Mouse (Mus musculus): ENCODE measurements around the gene Ppp4r3a.
"Not testable (repeated sequence)": the region's sequence is repeated elsewhere in the genome, so short reads cannot be mapped to it uniquely, and the experiment has no call there.

Ppp4r3a gene

DNA sequence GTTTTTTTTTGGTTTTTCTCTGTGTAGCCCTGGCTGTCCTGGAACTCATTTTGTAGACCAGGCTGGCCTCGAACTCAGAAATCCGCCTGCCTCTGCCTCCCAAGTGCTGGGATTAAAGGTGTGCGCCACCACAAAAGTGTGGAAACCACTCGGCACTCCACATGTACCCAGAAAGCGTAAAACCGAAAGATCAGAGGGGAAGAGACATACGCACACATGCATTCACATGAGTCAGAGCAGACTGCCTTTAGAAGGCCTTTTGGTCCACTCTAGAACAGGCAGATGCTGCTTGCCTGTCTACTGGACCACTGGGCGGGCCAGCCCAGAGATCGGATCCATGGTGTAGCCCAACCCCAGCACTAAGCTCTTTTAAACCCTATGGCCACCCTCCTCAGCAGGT, 69.8 kb downstream of the Ppp4r3a start:
- DNase-seq (ENCODE audit: inconsistent age in 2 of 2, low spot score in 1 of 2): not testable (repeated sequence)

GRCm38 (mm10) chr12:101013078-101013665, 70.3 kb downstream of the Ppp4r3a start:
- DNase-seq (ENCODE audit: inconsistent age in 2 of 2, low spot score in 1 of 2): no peak

DNA sequence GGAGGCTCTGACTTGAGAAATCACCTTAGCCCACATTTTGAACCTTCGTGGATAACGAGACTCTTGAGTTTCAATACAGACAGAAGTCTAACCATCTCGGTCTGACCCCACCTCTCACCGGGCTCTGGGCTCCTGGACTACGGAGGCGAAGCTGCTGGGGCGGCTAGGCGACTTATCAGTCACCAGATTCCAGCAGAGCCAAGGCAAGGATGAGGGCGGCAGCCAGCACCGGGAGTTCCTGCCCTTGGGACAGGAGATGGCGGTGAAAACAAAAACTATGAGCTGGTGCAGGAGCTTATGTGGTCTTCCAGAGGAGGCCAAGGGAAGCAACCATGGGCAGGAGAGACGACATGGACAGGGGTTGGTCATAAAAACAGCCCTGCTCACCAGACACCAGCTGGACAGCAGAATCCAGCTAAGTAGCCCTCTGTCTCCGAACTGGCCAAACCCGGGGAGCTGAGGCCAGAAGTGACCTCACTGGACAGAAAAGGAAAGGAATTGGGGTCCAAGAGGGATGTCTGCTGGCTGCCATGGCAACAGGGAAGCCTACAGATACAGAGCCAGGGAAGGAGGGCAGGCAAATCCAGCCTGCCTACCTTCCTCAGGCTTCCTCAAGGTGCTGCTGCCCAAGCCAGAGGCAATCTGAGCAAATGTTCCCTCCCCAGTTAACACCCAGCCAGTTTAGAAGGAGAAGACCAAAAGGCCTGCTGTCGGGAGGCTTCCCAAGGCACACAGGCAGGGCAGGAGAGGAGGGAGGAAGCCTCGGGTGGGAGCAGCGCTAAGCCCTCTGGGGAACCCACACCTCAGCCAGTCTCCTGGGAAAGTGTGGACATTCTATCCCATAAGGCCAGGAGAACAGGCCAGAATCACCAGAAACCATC, 71.1 kb downstream of the Ppp4r3a start:
- DNase-seq (ENCODE audit: inconsistent age in 2 of 2, low spot score in 1 of 2): peak in 1 of 2 experiments; percentile 48

GRCm38 (mm10) chr12:101011017-101011416, 72.5 kb downstream of the Ppp4r3a start:
- DNase-seq (ENCODE audit: inconsistent age in 2 of 2, low spot score in 1 of 2): no peak

GRCm38 (mm10) chr12:101010148-101010920, 73.2 kb downstream of the Ppp4r3a start:
- DNase-seq (ENCODE audit: inconsistent age in 2 of 2, low spot score in 1 of 2): no peak

DNA sequence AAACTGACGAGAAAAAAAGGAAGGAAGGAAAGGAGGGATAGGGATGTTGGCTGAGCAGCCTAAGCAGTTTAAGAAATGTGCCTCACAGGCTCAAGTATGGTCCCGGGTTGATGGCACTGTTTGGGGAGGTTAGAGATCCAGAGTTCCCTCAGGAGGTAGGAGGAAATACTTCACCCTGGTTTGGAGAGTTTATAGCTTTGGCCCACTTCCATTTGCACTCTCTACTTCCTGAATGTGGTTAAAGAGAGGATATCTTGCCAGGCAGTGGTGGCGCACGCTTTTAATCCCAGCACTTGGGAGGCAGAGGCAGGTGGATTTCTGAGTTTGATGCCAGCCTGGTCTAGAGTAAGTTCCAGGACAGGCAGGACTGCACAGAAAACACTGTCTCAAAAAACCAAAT, 74.3 kb downstream of the Ppp4r3a start:
- DNase-seq (ENCODE audit: inconsistent age in 2 of 2, low spot score in 1 of 2): no peak

GRCm38 (mm10) chr12:101008648-101009047, 74.9 kb downstream of the Ppp4r3a start:
- no peak for DNase-seq (ENCODE audit: inconsistent age in 2 of 2, low spot score in 1 of 2)

DNA sequence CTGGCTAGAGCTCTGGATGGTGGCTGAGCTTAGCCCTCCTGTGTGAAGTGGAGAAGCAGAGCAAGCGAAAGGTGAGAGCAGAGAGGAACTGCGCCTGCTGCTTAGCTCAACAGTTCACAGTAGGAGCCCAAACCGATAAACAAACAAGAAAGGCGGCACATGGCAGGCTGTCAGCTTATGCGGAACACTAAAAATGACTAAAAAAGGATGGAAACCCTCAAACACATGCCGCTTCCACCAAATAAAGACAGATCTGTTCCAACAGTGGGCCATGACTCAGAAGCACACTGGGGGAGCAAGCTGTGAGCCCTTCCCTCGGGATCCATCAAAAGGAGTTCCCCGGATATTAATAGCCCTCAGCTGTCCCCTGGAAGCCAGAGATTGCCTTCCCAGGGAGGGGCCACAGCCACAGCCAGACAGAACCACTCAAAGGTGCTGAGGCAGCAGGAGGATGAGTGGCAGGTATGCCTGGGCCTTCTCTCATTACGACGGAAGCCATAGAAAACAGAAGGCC, 75.5 kb downstream of the Ppp4r3a start:
- DNase-seq (ENCODE audit: inconsistent age in 2 of 2, low spot score in 1 of 2): no peak

DNA sequence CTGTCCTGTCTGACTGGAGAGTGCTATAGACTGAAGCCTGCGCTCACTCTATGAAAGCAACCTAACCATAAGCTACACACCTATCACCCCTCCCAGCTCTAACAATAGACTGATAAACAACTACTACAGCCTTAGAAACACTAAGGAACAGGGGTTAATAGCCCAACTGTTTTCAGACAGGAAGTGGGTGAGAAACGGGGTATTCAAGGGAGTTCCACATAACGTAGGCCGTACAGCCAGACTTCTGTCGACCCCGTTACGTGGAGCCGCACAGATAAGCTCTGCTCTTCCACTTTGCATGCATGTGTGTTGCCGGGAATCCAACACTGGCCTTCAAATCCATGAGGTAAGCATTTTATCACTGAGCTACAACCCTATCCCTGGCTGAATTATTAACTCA, 76.1 kb downstream of the Ppp4r3a start:
- DNase-seq (ENCODE audit: inconsistent age in 2 of 2, low spot score in 1 of 2): no peak

DNA sequence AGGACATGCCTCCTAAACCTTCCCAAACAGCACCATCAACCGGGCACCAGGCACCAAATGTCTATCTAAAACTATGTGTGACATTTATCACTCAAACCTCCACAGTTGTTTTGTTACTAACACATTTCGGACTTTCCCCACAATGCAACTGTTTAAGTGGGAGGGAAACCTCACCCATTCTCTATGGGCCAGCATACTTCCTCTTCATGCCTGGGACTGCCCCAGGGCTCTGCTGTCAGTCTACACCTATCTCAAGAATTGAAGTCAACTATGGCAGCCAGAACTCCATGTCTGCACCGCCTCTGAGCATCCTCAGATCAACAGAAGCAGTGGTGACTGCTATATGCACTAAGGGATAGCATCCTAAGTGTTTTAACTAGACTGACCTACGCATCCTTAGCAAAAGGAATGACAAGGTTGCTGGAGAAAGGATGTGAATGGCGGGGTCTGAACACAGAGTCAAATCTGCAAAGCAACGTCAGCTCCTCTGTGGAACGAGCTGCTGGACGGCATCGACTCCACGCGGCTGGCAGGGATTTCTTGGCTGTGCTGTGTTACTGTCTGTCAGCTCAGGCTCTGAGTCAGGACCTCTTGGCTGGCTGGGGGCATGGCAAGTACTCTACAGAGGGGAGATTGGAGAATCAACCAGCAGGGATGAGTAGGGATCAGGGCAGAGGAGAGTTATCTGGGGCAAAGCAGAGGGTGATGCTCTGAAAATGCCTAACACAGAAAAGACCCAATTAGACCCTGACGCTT, 77.7 kb downstream of the Ppp4r3a start:
- DNase-seq (ENCODE audit: inconsistent age in 2 of 2, low spot score in 1 of 2): no peak

DNA sequence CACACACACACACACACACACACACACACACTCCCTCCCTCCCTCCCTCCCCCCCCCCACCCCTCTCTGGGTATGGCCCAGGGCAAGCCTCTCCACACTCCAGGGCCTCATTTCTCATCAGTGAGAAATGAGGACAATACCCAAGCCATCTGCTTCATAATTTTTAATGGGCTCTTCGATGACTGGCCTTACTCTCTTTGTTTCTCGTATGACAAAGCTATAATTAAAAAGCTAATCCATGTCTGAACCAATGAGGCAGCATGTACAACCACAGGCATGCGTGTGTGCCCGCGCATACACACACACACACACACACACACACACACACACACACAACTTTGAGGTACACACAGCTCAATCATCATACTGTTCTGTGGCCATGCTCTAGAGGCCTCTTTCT, 78.5 kb downstream of the Ppp4r3a start:
- no peak for DNase-seq (ENCODE audit: inconsistent age in 2 of 2, low spot score in 1 of 2)

DNA sequence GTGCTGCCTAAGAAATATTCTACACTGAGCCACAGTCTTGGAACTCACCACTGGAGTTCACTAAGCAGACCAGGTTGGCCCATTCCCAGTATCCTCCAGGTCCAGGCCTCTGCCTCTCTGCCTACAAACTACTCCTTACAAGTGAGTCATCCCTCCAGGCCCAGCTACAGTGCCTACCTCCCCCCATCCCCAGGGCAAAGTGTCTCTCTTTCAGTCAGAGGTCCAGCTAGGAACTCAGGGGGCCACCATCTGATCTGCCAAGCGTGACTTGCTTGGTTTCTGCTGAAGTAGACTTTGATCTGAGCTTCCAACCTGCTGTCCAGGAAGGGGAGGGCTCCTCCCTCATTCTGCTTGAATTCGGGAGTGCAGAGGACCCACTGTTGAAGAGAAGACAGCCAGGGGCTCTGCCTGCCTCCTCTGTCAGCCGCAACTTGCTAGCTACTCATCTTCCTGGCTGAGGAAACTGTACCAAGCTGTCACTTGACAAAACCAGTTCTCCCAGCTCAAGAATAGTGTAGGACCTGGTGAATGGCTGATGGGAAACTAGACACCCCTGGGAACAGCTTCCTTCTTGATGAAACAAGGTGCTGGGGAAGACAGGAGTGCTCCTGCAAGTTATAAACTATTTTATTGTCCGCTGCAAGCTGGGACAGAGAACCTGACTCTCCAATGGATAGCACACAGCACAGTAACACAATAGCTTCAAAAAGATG, 80.5 kb downstream of the Ppp4r3a start:
- no peak for DNase-seq (ENCODE audit: inconsistent age in 2 of 2, low spot score in 1 of 2)

- no peak for DNase-seq (ENCODE audit: inconsistent age in 2 of 2, low spot score in 1 of 2)
These were observed 84.2 kb downstream of the Ppp4r3a start for GRCm38 (mm10) chr12:100999061-100999954.

DNA sequence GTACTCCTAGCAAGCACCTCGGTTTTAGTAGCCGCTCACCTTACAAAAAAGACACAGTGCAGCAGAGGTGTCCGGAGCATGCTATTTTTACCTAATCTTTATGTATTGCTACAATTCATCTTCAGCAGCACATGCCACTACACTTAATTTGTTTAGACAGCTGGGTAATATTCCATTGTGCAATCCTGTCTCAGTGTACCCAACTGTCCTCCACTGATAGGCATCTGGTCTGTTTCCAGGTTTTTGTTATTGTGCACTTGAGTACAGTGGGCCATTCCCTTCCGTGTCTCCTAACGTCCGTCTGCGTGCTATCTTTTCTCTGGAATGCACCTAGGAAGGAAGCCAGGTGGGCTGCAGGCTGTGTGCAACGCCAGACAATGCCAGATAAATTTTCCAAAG, 84.9 kb downstream of the Ppp4r3a start:
- DNase-seq (ENCODE audit: inconsistent age in 2 of 2, low spot score in 1 of 2): no peak

DNA sequence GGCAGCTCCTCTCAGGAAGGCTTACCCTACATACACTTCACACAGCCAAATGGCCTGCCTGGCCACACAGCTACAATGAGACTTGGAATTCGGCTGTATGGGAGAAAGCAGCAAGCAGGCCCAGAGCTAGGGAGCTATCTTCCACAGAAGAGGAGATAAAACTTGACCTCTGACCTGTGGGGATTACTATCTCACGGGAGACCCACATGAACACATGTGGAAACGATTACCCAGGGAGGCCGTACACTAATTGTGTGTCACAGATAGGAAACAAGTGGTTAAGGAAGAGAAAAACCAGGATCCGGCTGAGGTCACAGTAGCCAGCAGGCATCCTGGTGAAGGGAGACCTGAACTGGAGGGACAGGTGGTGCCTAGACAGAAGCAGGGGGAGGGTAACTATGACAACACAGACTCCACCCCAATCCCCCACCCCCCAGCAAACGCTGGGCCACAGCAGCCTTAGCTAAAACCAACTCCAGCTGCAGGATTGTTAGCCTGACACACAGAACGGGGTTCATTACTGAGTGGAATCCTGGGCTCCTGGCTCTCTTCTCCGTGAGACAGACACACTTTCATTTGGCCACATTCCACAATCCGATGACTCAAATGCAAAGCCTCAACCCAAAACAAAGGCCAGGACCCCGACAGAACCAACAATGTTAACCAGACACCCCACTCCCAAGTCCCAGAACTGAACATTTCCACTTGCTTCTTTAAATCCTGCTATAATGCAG, 85.5 kb downstream of the Ppp4r3a start:
- no peak for DNase-seq (ENCODE audit: inconsistent age in 2 of 2, low spot score in 1 of 2)

DNA sequence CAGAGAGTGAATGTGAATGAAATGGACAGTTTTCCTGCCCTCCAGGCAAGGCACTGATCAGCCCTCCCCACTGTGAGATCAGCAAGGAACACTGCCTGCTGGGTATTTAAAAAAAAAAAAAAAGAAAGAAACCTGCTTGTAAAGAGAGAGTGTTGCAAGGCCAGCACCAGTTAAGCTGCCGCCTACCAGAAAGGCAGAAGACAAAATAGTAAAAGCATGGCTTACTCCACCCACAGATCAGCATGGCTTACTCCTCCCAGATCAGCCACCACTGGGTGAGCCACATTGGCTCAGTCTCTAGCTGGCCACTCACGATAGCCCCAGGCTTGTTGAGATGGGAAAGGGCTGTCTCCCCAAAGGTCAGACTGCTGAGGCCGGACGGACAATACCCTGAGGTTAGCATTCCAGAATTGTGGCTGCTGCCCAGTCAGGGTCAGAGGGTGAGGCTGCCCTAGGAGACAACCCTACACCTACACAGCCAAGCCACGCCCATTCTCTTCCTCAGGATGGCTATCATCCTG, 87.1 kb downstream of the Ppp4r3a start:
- DNase-seq (ENCODE audit: inconsistent age in 2 of 2, low spot score in 1 of 2): no peak

- no peak for DNase-seq (ENCODE audit: inconsistent age in 2 of 2, low spot score in 1 of 2)
These were observed 87.7 kb downstream of the Ppp4r3a start for GRCm38 (mm10) chr12:100995607-100996377.

Data from adrenal gland, adult (tissue).